Mouse (Mus musculus): Measurements from ENCODE around the gene Sptb. TPM values are rescaled to one million over a fixed set of nuclear protein-coding genes. Genes with fewer than 3 reads are reported as not detected.

Gene Sptb
- polyA plus RNA-seq, 1 experiment from 2014 or later: 15.7 TPM

- peaks cover 31% of the 10 kb centered on the region for H3K27me3 ChIP-seq (ENCODE audit: control insufficient read depth, insufficient read depth, low read length)
- peaks cover 7% of the 10 kb centered on the region; the same call in 1 of the 2 replicates for H3K4me1 ChIP-seq (ENCODE audit: control insufficient read depth, insufficient read depth, low read length)
- H3K9ac ChIP-seq (ENCODE audit: low read depth, low read length): peak overlapping the region; percentile 83
- H3K36me3 ChIP-seq (ENCODE audit: control insufficient read depth, insufficient read depth, low read length): no peaks in the 10 kb centered on the region
- H3K4me2 ChIP-seq: peak overlapping the region; percentile 82
- WGBS (ENCODE audit: insufficient replicate concordance): 4% methylated on average over 31 of the region's 34 CpGs
- H3K27ac ChIP-seq (ENCODE audit: low read depth, low read length): peak overlapping the region; percentile 84
- H3K4me3 ChIP-seq (ENCODE audit: low read depth, low read length): peak overlapping the region; percentile 69
- ATAC-seq (replicated peaks; ENCODE audit: insufficient number of reproducible peaks, low FRiP score, low TSS enrichment): peak; percentile 33; the same call in 1 of the 2 replicates
- no peaks in the 10 kb centered on the region for H3K9me3 ChIP-seq (replicated peaks; ENCODE audit: control insufficient read depth, low read length)
Observed at GRCm38 (mm10) chr12:76708956-76709794, 1.2 kb downstream of the Sptb start.

GRCm38 (mm10) chr12:76708181-76708580 lies 2.2 kb downstream of the Sptb start:
- WGBS (ENCODE audit: insufficient replicate concordance): 61% methylated on average over 3 of the region's 3 CpGs
- H3K9me3 ChIP-seq (replicated peaks; ENCODE audit: control insufficient read depth, low read length): no peaks in the 10 kb centered on the region
- H3K9ac ChIP-seq (ENCODE audit: low read depth, low read length): peak overlapping the region; percentile 83
- peak overlapping the region; percentile 2 for H3K27ac ChIP-seq (ENCODE audit: low read depth, low read length)
- H3K27me3 ChIP-seq (ENCODE audit: control insufficient read depth, insufficient read depth, low read length): peaks cover 30% of the 10 kb centered on the region
- H3K4me1 ChIP-seq (ENCODE audit: control insufficient read depth, insufficient read depth, low read length): peaks cover 7% of the 10 kb centered on the region; the same call in 1 of the 2 replicates
- peak overlapping the region; percentile 69 for H3K4me3 ChIP-seq (ENCODE audit: low read depth, low read length)
- H3K36me3 ChIP-seq (ENCODE audit: control insufficient read depth, insufficient read depth, low read length): no peaks in the 10 kb centered on the region
- peak overlapping the region; percentile 82 for H3K4me2 ChIP-seq
- no peak for ATAC-seq (replicated peaks; ENCODE audit: insufficient number of reproducible peaks, low FRiP score, low TSS enrichment)

GRCm38 (mm10) chr12:76696380-76696935 lies 13.9 kb downstream of the Sptb start:
- Histone ChIP-seq H3K9ac (ENCODE audit: low read depth, low read length) (no peak overlapping the region), H3K27ac (ENCODE audit: low read depth, low read length) (no peak overlapping the region), H3K4me2 (no peak overlapping the region), H3K4me1 (ENCODE audit: control insufficient read depth, insufficient read depth, low read length) (peaks cover 5% of the 10 kb centered on the region), H3K27me3 (ENCODE audit: control insufficient read depth, insufficient read depth, low read length) (no peaks in the 10 kb centered on the region; the same call in 1 of the 2 replicates), H3K36me3 (ENCODE audit: control insufficient read depth, insufficient read depth, low read length) (no peaks in the 10 kb centered on the region), H3K4me3 (ENCODE audit: low read depth, low read length) (no peak overlapping the region), H3K9me3 (replicated peaks; ENCODE audit: control insufficient read depth, low read length) (no peaks in the 10 kb centered on the region)
- ATAC-seq (replicated peaks; ENCODE audit: insufficient number of reproducible peaks, low FRiP score, low TSS enrichment): no peak
- 79% methylated on average over 13 of the region's 13 CpGs for WGBS (ENCODE audit: insufficient replicate concordance)

- no peaks in the 10 kb centered on the region for H3K9me3 ChIP-seq (replicated peaks; ENCODE audit: control insufficient read depth, low read length)
- ATAC-seq (replicated peaks; ENCODE audit: insufficient number of reproducible peaks, low FRiP score, low TSS enrichment): no peak
- H3K27ac ChIP-seq (ENCODE audit: low read depth, low read length): no peak overlapping the region
- H3K27me3 ChIP-seq (ENCODE audit: control insufficient read depth, insufficient read depth, low read length): no peaks in the 10 kb centered on the region; the same call in 1 of the 2 replicates
- peaks cover 5% of the 10 kb centered on the region for H3K4me1 ChIP-seq (ENCODE audit: control insufficient read depth, insufficient read depth, low read length)
- H3K4me2 ChIP-seq: no peak overlapping the region
- 58% methylated on average over 5 of the region's 5 CpGs for WGBS (ENCODE audit: insufficient replicate concordance)
- no peak overlapping the region for H3K4me3 ChIP-seq (ENCODE audit: low read depth, low read length)
- no peaks in the 10 kb centered on the region for H3K36me3 ChIP-seq (ENCODE audit: control insufficient read depth, insufficient read depth, low read length)
- H3K9ac ChIP-seq (ENCODE audit: low read depth, low read length): no peak overlapping the region
Observed at GRCm38 (mm10) chr12:76695773-76696172, 14.6 kb downstream of the Sptb start.

GRCm38 (mm10) chr12:76694801-76695505 lies 15.4 kb downstream of the Sptb start:
- Histone ChIP-seq H3K9ac (ENCODE audit: low read depth, low read length) (peak overlapping the region; percentile 64), H3K36me3 (ENCODE audit: control insufficient read depth, insufficient read depth, low read length) (no peaks in the 10 kb centered on the region), H3K27me3 (ENCODE audit: control insufficient read depth, insufficient read depth, low read length) (no peaks in the 10 kb centered on the region; the same call in none of the 2 replicates), H3K27ac (ENCODE audit: low read depth, low read length) (no peak overlapping the region), H3K9me3 (replicated peaks; ENCODE audit: control insufficient read depth, low read length) (no peaks in the 10 kb centered on the region), H3K4me2 (peak overlapping the region; percentile 65), H3K4me1 (ENCODE audit: control insufficient read depth, insufficient read depth, low read length) (peaks cover 6% of the 10 kb centered on the region), H3K4me3 (ENCODE audit: low read depth, low read length) (peak overlapping the region; percentile 35)
- no peak for ATAC-seq (replicated peaks; ENCODE audit: insufficient number of reproducible peaks, low FRiP score, low TSS enrichment)
- 8% methylated on average over 17 of the region's 17 CpGs for WGBS (ENCODE audit: insufficient replicate concordance)

GRCm38 (mm10) chr12:76687498-76688200 lies 22.7 kb downstream of the Sptb start:
- Histone ChIP-seq H3K4me1 (ENCODE audit: control insufficient read depth, insufficient read depth, low read length) (peaks cover 11% of the 10 kb centered on the region; the same call in 1 of the 2 replicates), H3K4me2 (no peak overlapping the region), H3K9me3 (replicated peaks; ENCODE audit: control insufficient read depth, low read length) (no peaks in the 10 kb centered on the region), H3K27ac (ENCODE audit: low read depth, low read length) (no peak overlapping the region), H3K9ac (ENCODE audit: low read depth, low read length) (no peak overlapping the region), H3K36me3 (ENCODE audit: control insufficient read depth, insufficient read depth, low read length) (no peaks in the 10 kb centered on the region), H3K27me3 (ENCODE audit: control insufficient read depth, insufficient read depth, low read length) (no peaks in the 10 kb centered on the region; the same call in 1 of the 2 replicates), H3K4me3 (ENCODE audit: low read depth, low read length) (no peak overlapping the region)
- no peak for ATAC-seq (replicated peaks; ENCODE audit: insufficient number of reproducible peaks, low FRiP score, low TSS enrichment)
- WGBS (ENCODE audit: insufficient replicate concordance): 79% methylated on average over 10 of the region's 10 CpGs

GRCm38 (mm10) chr12:76685647-76686046 lies 24.7 kb downstream of the Sptb start:
- Histone ChIP-seq H3K4me1 (ENCODE audit: control insufficient read depth, insufficient read depth, low read length) (peaks cover 11% of the 10 kb centered on the region; the same call in 1 of the 2 replicates), H3K36me3 (ENCODE audit: control insufficient read depth, insufficient read depth, low read length) (no peaks in the 10 kb centered on the region), H3K27ac (ENCODE audit: low read depth, low read length) (no peak overlapping the region), H3K27me3 (ENCODE audit: control insufficient read depth, insufficient read depth, low read length) (no peaks in the 10 kb centered on the region; the same call in 1 of the 2 replicates), H3K9ac (ENCODE audit: low read depth, low read length) (no peak overlapping the region), H3K9me3 (replicated peaks; ENCODE audit: control insufficient read depth, low read length) (no peaks in the 10 kb centered on the region), H3K4me2 (no peak overlapping the region), H3K4me3 (ENCODE audit: low read depth, low read length) (no peak overlapping the region)
- WGBS (ENCODE audit: insufficient replicate concordance): 95% methylated on average over 3 of the region's 3 CpGs
- no peak for ATAC-seq (replicated peaks; ENCODE audit: insufficient number of reproducible peaks, low FRiP score, low TSS enrichment)

GRCm38 (mm10) chr12:76684493-76684892 lies 25.9 kb downstream of the Sptb start:
- Histone ChIP-seq H3K27me3 (ENCODE audit: control insufficient read depth, insufficient read depth, low read length) (no peaks in the 10 kb centered on the region), H3K27ac (ENCODE audit: low read depth, low read length) (no peak overlapping the region; the same call in 1 of the 2 replicates), H3K36me3 (ENCODE audit: control insufficient read depth, insufficient read depth, low read length) (no peaks in the 10 kb centered on the region), H3K9me3 (replicated peaks; ENCODE audit: control insufficient read depth, low read length) (no peaks in the 10 kb centered on the region), H3K4me2 (no peak overlapping the region), H3K4me1 (ENCODE audit: control insufficient read depth, insufficient read depth, low read length) (peaks cover 9% of the 10 kb centered on the region), H3K9ac (ENCODE audit: low read depth, low read length) (0 out of 2 replicates have a peak overlapping the region, but pooled peaks have one; percentile 34), H3K4me3 (ENCODE audit: low read depth, low read length) (no peak overlapping the region)
- 56% methylated on average over 6 of the region's 6 CpGs for WGBS (ENCODE audit: insufficient replicate concordance)
- ATAC-seq (replicated peaks; ENCODE audit: insufficient number of reproducible peaks, low FRiP score, low TSS enrichment): no peak
